Mouse (Mus musculus) brain, embryonic 14.5 days (tissue): Measurements from ENCODE around the gene Sbk2.

Source experiments
- CTCF ChIP-seq: fragments of 200-500 bp; IDR thresholded peaks from 2 replicates; pipeline ENCODE4 v1.5.1; 2012; ENCODE audit warnings: inconsistent platforms, mild to moderate bottlenecking, moderate library complexity, borderline replicate concordance; ENCODE audit not compliant: insufficient read depth, insufficient read length; ENCODE audit errors: extremely low read depth
- POLR2A ChIP-seq: fragments of 200-500 bp; IDR thresholded peaks from 2 replicates; pipeline ENCODE4 v1.6.1; 2012; ENCODE audit warnings: mild to moderate bottlenecking, inconsistent platforms, borderline replicate concordance; ENCODE audit not compliant: poor library complexity, insufficient read depth, insufficient read length, severe bottlenecking; ENCODE audit errors: extremely low read depth

- TF ChIP-seq POLR2A, result no peak
- no peak for TF ChIP-seq CTCF
Measured at GRCm38 (mm10) chr7:4996934-4997333, 32.7 kb upstream of the Sbk2 start.
